Mouse (Mus musculus) intestine, embryonic 14.5 days (tissue): ENCODE data around the gene Wrb. TPM values are rescaled to one million over a fixed set of nuclear protein-coding genes. Genes with fewer than 3 reads are reported as not detected.

ENCODE experiments used
- ATAC-seq: fragments of 200-750 bp; cut with Nextera tagmentation; replicated peaks from 2 replicates; pipeline ENCODE4 v1.8.0; 2017; ENCODE audit warnings: low read depth, moderate number of reproducible peaks, moderate TSS enrichment, moderate library complexity; ENCODE audit not compliant: low FRiP score, low TSS enrichment
- DNase-seq: peaks from one replicate; pipeline ENCODE4 v3.0.0-alpha.2; 2018; ENCODE audit warnings: low spot score
- H3K27ac ChIP-seq: fragments of 300-500 bp; sonication (generic); 2 replicates; pipeline ENCODE4 v1.5.1; 2014; ENCODE audit warnings: low read depth, mild to moderate bottlenecking, control low read depth
- H3K27me3 ChIP-seq: fragments of 300-500 bp; sonication (generic); replicated peaks from 2 replicates; pipeline ENCODE4 v1.6.1; 2014; ENCODE audit warnings: low read length, control low read depth; ENCODE audit not compliant: control insufficient read depth, insufficient read depth
- H3K36me3 ChIP-seq: fragments of 300-500 bp; sonication (generic); 2 replicates; pipeline ENCODE4 v1.6.1; 2014; ENCODE audit warnings: low read length, control low read depth; ENCODE audit not compliant: control insufficient read depth, insufficient read depth
- H3K4me1 ChIP-seq: fragments of 300-500 bp; sonication (generic); replicated peaks from 2 replicates; pipeline ENCODE4 v1.6.1; 2014; ENCODE audit warnings: low read length, control low read depth, mixed read lengths; ENCODE audit not compliant: control insufficient read depth, insufficient read depth
- H3K4me2 ChIP-seq: fragments of 300-500 bp; sonication (generic); 2 replicates; pipeline ENCODE4 v1.6.1; 2014; ENCODE audit warnings: low read length
- H3K4me3 ChIP-seq: fragments of 300-500 bp; sonication (generic); 2 replicates; pipeline ENCODE4 v1.5.1; 2014; ENCODE audit warnings: low read depth, low read length, control low read depth, mixed read lengths
- H3K9ac ChIP-seq: fragments of 300-500 bp; sonication (generic); 2 replicates; pipeline ENCODE4 v1.6.1; 2014; ENCODE audit warnings: mild to moderate bottlenecking, low read length
- H3K9me3 ChIP-seq: fragments of 300-500 bp; sonication (generic); 2 replicates; pipeline ENCODE4 v1.6.1; 2016; ENCODE audit warnings: low read length, control low read depth; ENCODE audit not compliant: control insufficient read depth
- WGBS: fragments of 180-500 bp; shearing (Covaris S2); extraction: QIAGEN DNeasy Blood & Tissue Kit; methylation state at CpG from one replicate; pipeline ENCODE4 v1.1.7; 2014; 5-methylcytosine and 5-hydroxymethylcytosine counted together
- polyA plus RNA-seq: library from polyadenylated mRNA; unstranded; fragments of >200 nt; fragmentation: Nextera tagmentation; extraction: Ambion mirVana; gene quantifications from 2 replicates; pipeline ENCODE4 v1.2.1, GENCODE M21; 2014

Gene Wrb
- polyA plus RNA-seq, 1 experiment from 2014 or later: 80.0 TPM

DNA sequence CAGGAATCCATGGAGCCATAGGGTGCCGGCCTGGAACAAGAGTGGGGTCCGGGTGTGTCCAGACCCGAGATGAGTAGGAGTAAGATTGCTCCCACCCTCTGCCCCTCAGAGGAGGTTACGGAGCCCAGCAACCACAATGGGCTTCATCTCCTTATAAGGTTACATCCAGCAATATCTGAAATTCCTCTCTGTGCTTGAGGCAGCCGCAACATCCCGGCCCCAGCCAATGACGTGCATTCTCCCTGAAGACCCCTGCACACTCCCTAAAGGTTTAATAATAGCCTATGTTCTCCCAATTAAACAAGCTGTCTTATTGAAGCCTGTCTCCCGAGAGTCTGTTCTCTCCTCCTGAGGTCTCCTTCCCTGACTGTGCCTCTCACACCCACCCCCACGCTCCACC lies 4.1 kb downstream of the Wrb start:
- H3K36me3 ChIP-seq: peaks cover 18% of the 10 kb centered on the region; the same call in 1 of the 2 replicates
- H3K4me3 ChIP-seq: no peak overlapping the region
- peak overlapping the region; percentile 85 for H3K27ac ChIP-seq
- no peaks in the 10 kb centered on the region for H3K9me3 ChIP-seq
- no peak for DNase-seq
- H3K27me3 ChIP-seq: no peaks in the 10 kb centered on the region
- H3K9ac ChIP-seq: peak overlapping the region; percentile 14; the same call in 1 of the 2 replicates
- 46% methylated on average over 9 of the region's 9 CpGs for WGBS
- no peak for ATAC-seq
- H3K4me1 ChIP-seq: peaks cover 16% of the 10 kb centered on the region
- 0 out of 2 replicates have a peak overlapping the region, but pooled peaks have one; percentile 13 for H3K4me2 ChIP-seq

DNA sequence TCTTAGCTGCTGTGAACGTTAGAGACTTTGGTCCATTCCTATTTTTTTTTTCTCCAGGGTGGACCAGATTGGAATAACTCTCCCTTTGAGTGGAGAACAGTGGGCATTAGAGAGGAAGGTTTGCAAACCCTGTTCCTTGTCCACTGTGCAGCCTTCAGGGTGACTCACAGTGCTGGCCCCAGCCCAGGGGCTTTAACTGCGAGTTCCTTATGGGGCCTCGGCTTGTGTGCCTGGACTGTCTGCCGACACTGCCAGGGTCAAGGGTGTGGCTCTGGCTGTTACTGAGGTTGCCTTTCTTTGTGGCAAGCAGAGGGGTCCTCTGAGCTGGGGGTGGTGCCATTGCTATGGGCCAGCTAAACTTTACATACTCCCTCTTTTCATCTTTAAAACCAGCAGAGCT lies 5.8 kb downstream of the Wrb start:
- WGBS: 51% methylated on average over 4 of the region's 4 CpGs
- H3K4me2 ChIP-seq: no peak overlapping the region
- H3K4me1 ChIP-seq: peaks cover 13% of the 10 kb centered on the region
- H3K9ac ChIP-seq: no peak overlapping the region
- H3K4me3 ChIP-seq: no peak overlapping the region
- DNase-seq (no peak), ATAC-seq (no peak)
- peaks cover 24% of the 10 kb centered on the region for H3K36me3 ChIP-seq
- no peaks in the 10 kb centered on the region for H3K9me3 ChIP-seq
- H3K27me3 ChIP-seq: no peaks in the 10 kb centered on the region
- no peak overlapping the region for H3K27ac ChIP-seq

DNA sequence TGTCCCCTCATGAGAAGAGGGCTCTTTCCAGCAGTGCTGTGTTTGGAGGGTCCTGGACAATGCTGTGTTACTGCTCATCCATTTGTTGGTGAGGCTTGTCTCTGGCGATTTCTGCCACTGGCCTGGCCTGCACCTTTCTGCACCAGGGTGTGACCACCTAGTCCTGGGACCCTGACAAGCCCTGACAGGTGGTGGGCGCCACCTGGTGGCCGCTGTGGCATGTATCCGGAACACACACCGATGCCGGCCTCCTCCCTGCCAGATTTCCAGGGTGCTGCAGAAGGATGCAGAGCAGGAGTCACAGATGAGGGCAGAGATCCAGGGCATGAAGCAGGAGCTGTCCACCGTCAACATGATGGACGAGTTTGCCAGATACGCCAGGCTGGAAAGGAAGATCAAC lies 6.3 kb downstream of the Wrb start:
- 0 out of 2 replicates have a peak, but pooled peaks have one; percentile 10 for ATAC-seq
- Histone ChIP-seq H3K36me3 (peaks cover 28% of the 10 kb centered on the region), H3K27ac (no peak overlapping the region), H3K4me2 (no peak overlapping the region), H3K9ac (no peak overlapping the region), H3K4me1 (peaks cover 10% of the 10 kb centered on the region; the same call in 1 of the 2 replicates), H3K27me3 (no peaks in the 10 kb centered on the region), H3K9me3 (no peaks in the 10 kb centered on the region), H3K4me3 (no peak overlapping the region)
- WGBS: 17% methylated on average over 9 of the region's 9 CpGs
- peak; percentile 89 for DNase-seq

DNA sequence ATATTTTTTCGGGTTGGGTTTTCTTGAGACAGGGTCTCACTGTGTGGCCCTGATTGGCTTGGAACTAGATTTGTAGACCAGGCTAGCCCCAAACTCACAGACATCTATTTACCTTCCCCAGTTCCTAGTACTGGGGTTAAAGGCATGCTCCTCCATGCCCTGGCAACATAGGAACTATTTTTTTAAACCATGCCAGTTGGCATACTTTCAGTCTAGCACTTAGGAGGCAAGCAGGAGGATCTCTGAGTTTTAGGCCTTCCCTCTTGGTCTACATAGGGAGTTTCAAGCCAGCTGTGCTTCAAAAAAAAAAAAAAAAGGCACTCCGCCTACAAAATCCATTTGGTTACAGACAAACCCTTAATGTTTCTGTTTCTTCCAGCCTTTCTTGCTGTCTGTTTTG lies 9.3 kb downstream of the Wrb start:
- WGBS: 92% methylated on average over 2 of the region's 2 CpGs
- ATAC-seq (no peak), DNase-seq (no peak)
- H3K4me1 ChIP-seq: 0 out of 2 replicates have a peak, but pooled peaks cover 3% of the 10 kb centered on the region
- no peak overlapping the region for H3K4me3 ChIP-seq
- no peaks in the 10 kb centered on the region for H3K9me3 ChIP-seq
- H3K36me3 ChIP-seq: peaks cover 28% of the 10 kb centered on the region
- no peak overlapping the region for H3K4me2 ChIP-seq
- no peak overlapping the region for H3K27ac ChIP-seq
- no peaks in the 10 kb centered on the region for H3K27me3 ChIP-seq
- H3K9ac ChIP-seq: no peak overlapping the region

DNA sequence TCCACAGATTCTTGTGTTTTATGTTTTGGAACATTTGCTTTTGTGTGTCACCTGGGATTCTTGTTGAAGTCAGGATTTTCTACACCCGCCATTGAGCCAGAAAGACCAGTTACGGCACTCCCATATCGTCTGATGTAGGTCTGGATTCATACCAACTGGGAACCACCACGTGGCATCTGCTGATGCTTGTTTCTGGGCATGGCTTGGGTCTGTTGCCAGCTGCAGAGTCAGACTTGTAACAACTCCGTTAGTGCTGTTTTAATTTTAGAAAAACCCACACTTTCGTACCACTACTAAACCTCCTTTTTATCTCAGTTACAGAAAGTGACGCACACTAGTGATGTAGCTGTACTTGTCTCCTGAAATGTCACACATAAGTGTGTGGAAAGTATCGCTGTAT lies 10.8 kb downstream of the Wrb start:
- no peak overlapping the region for H3K4me2 ChIP-seq
- WGBS: 93% methylated on average over 8 of the region's 8 CpGs
- 0 out of 2 replicates have a peak, but pooled peaks cover 3% of the 10 kb centered on the region for H3K4me1 ChIP-seq
- H3K27me3 ChIP-seq: no peaks in the 10 kb centered on the region
- no peaks in the 10 kb centered on the region for H3K9me3 ChIP-seq
- no peak overlapping the region for H3K9ac ChIP-seq
- no peak for ATAC-seq
- DNase-seq: no peak
- H3K36me3 ChIP-seq: peaks cover 28% of the 10 kb centered on the region
- H3K4me3 ChIP-seq: no peak overlapping the region
- H3K27ac ChIP-seq: no peak overlapping the region

DNA sequence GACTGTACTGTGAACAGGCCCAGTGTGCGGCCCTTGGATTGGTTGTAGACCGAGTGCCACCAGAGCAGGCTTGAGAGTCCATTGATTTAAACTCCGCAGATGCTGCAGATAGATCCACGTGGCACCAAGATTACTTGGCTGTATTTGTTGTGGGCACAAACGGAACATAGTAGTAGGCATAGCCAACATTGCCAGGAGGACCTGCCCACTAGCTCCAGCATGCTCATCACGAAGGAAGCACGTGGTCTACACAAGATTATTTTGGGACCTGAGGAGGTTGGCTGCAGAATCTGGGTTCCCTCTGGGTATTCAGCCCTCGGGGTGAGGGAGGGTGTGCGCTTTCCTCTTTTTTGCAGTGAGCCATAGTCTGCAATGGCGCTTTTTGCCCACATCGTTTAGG lies 12.0 kb downstream of the Wrb start:
- Histone ChIP-seq H3K4me2 (no peak overlapping the region), H3K9ac (no peak overlapping the region), H3K27me3 (no peaks in the 10 kb centered on the region), H3K27ac (no peak overlapping the region), H3K4me3 (no peak overlapping the region), H3K4me1 (0 out of 2 replicates have a peak, but pooled peaks cover 3% of the 10 kb centered on the region), H3K36me3 (peaks cover 28% of the 10 kb centered on the region), H3K9me3 (no peaks in the 10 kb centered on the region)
- no peak for ATAC-seq
- no peak for DNase-seq
- WGBS: 89% methylated on average over 11 of the region's 11 CpGs

DNA sequence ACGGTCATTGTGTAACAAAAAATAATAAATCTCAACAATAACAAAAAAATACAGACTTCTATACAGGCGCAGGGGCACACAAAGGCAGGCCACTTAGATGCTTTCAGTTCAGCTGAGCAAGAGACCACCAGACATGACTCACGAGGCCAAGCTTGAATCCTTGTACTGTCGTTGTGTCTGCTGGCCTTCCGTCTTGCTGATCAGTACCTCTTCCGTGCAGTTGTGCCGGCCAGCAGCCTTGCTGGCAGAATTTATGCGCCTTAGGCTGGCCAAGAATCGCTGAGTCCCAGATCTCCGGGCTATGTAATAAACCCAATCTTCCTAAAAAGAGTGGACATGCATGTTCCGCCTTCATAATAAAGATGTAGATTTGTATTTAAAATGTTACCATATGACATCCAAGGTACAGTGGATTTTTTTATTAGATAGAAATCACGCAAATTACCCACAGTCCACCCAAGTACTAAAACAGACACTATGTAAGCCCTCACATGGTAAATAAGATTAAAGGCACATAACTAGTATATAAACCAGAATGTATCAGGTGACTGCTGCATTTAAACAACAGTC lies 13.4 kb downstream of the Wrb start:
- Histone ChIP-seq H3K9ac (peak overlapping the region; percentile 88), H3K4me2 (peak overlapping the region; percentile 98), H3K4me3 (peak overlapping the region; percentile 56), H3K27ac (peak overlapping the region; percentile 69), H3K36me3 (peaks cover 15% of the 10 kb centered on the region), H3K9me3 (no peaks in the 10 kb centered on the region), H3K27me3 (no peaks in the 10 kb centered on the region), H3K4me1 (0 out of 2 replicates have a peak, but pooled peaks cover 3% of the 10 kb centered on the region)
- ATAC-seq: no peak
- no peak for DNase-seq
- 54% methylated on average over 12 of the region's 12 CpGs for WGBS

DNA sequence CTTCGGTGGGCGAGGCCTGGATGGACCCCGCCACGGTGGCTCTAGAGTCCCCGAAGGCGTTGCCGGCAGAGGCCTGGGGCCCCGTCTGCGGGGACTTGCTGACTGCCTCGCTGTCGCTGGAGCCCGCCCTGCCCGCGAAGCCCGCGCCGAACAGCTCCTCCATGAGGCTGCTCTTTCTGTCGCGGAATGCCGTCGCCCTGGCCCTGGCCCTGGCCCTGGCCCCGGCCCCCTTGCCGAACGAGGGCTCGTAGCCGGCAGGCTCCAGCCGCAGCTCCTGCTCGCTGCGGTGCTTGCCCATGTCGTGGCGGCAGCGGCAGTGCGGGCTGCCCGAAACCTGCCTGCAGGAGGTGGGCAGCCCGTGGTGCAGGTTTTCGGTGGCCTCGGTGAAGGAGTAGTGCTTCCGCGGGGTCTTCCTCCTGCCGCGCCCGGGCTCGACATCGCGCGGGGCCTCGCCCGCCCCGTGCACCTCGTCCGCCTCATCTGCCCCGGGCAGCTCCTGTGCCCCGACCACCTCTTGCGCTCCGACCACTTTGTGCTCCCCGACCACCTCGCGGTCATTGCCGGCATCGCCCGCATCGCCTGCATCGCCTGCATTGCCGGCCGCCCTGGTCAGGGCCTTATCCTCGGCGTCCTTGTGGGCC lies 14.0 kb downstream of the Wrb start:
- Histone ChIP-seq H3K4me3 (peak overlapping the region; percentile 56), H3K4me2 (peak overlapping the region; percentile 98), H3K9ac (peak overlapping the region; percentile 88), H3K4me1 (0 out of 2 replicates have a peak, but pooled peaks cover 3% of the 10 kb centered on the region), H3K9me3 (no peaks in the 10 kb centered on the region), H3K36me3 (peaks cover 11% of the 10 kb centered on the region), H3K27ac (peak overlapping the region; percentile 69), H3K27me3 (no peaks in the 10 kb centered on the region)
- DNase-seq: peak; percentile 88
- WGBS: 1% methylated on average over 67 of the region's 67 CpGs
- peak; percentile 87 for ATAC-seq
